Mouse (Mus musculus) c-Kit-negative CD71-positive TER-119-positive erythroid progenitor cells, embryonic 14.5 days (primary cell): ENCODE data around the gene B3gntl1.
"Not testable (repeated sequence)": the region's sequence is repeated elsewhere in the genome, so short reads cannot be mapped to it uniquely, and the experiment has no call there.

Experiments
- DNase-seq: peaks from one replicate; pipeline ENCODE4 v3.0.0-alpha.2; 2013; ENCODE audit warnings: low read depth, low spot score

Gene B3gntl1

GRCm38 (mm10) chr11:121685491-121686001 lies 12.6 kb upstream of the B3gntl1 start:
- DNase-seq, result no peak

- no peak for DNase-seq
Measured at GRCm38 (mm10) chr11:121683243-121683642, 10.3 kb upstream of the B3gntl1 start.

GRCm38 (mm10) chr11:121680750-121681149 lies 7.8 kb upstream of the B3gntl1 start:
- peak; percentile 9 for DNase-seq

- no peak for DNase-seq
Measured at GRCm38 (mm10) chr11:121679581-121679980, 6.6 kb upstream of the B3gntl1 start.

GRCm38 (mm10) chr11:121676836-121677235 lies 3.9 kb upstream of the B3gntl1 start:
- no peak for DNase-seq

- DNase-seq, result no peak
Measured at GRCm38 (mm10) chr11:121673629-121674028, 676 bp upstream of the B3gntl1 start.

GRCm38 (mm10) chr11:121672312-121672989 lies 502 bp downstream of the B3gntl1 start:
- no peak for DNase-seq

GRCm38 (mm10) chr11:121670926-121671325 lies 2.0 kb downstream of the B3gntl1 start:
- no peak for DNase-seq

GRCm38 (mm10) chr11:121668776-121669175 lies 4.2 kb downstream of the B3gntl1 start:
- DNase-seq, result no peak

- DNase-seq, result no peak
Measured at GRCm38 (mm10) chr11:121667541-121667940, 5.4 kb downstream of the B3gntl1 start.

GRCm38 (mm10) chr11:121661116-121661515 lies 11.8 kb downstream of the B3gntl1 start:
- no peak for DNase-seq

GRCm38 (mm10) chr11:121660604-121661003 lies 12.3 kb downstream of the B3gntl1 start:
- not testable (repeated sequence) for DNase-seq

- no peak for DNase-seq
Measured at GRCm38 (mm10) chr11:121658151-121658550, 14.8 kb downstream of the B3gntl1 start.

- DNase-seq, result no peak
Measured at GRCm38 (mm10) chr11:121655807-121656511, 17.0 kb downstream of the B3gntl1 start.

- DNase-seq, result no peak
Measured at GRCm38 (mm10) chr11:121655166-121655806, 17.7 kb downstream of the B3gntl1 start.

- no peak for DNase-seq
Measured at GRCm38 (mm10) chr11:121654406-121654945, 18.5 kb downstream of the B3gntl1 start.

GRCm38 (mm10) chr11:121653631-121654030 lies 19.3 kb downstream of the B3gntl1 start:
- DNase-seq, result no peak

- peak; percentile 12 for DNase-seq
Measured at GRCm38 (mm10) chr11:121652547-121653305, 20.2 kb downstream of the B3gntl1 start.

GRCm38 (mm10) chr11:121651983-121652382 lies 21.0 kb downstream of the B3gntl1 start:
- no peak for DNase-seq

- DNase-seq, result no peak
Measured at GRCm38 (mm10) chr11:121651556-121651955, 21.4 kb downstream of the B3gntl1 start.

GRCm38 (mm10) chr11:121650668-121651067 lies 22.3 kb downstream of the B3gntl1 start:
- DNase-seq, result no peak
